Mouse (Mus musculus): ENCODE measurements around the gene Spef1.

The Spef1 gene

DNA sequence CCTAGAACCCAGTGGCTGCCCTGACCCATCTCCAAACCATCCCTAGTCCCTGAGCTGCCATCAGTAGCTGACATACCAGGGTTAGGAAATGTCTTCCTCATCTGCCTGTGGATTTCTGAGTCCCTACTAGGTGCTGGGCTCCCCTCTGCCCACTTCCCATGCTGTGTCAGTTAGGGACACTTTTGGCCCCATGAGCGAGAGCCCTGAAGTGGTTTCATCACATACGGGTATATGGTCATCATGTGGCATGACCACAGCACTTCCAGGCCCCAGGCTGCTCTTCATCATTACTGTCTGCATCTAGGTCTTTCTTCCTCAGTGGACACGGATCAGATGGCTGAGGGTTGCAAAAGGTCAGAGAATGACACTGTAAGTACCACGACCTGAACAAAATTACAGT, 19.7 kb upstream of the Spef1 start, which contains the start of gene Ap5s1:
Gene Ap5s1, plus strand, starts transcription at position 301 of the 400 bp plus-strand sequence.
- DNase-seq (ENCODE audit: low spot score) = no peak

DNA sequence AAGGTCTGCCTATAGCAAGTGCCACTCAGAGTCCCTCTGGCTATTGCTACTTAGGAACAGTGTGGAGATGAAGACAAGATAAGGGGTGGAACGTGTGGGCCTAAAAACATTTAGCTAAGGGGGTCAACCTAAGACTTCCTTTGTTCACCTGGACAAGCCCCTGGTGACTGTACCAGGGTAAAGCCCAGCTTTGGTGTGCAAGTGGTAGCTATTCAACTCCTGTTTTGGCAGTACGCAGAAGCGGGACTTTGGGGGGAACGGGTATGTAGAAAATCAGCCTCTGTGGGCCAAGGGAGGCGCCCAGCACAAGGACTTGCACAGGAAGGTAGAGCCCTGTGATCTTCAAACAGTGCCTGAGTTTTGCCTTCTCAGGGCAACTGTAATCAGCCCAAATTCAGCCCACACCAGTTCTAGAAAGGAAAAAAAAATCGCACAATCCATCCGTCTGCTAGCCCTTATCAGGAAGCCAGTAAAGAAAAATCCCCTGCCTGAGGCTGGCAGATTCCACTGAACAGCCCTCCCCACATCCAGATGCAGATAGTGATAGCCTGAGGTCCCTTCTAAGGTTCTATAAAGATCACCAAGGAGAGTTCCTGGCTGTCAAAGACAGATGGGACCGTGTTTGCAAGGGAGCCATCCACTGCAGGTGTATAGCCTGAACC, 18.6 kb upstream of the Spef1 start:
- no peak for DNase-seq (ENCODE audit: low spot score)

DNA sequence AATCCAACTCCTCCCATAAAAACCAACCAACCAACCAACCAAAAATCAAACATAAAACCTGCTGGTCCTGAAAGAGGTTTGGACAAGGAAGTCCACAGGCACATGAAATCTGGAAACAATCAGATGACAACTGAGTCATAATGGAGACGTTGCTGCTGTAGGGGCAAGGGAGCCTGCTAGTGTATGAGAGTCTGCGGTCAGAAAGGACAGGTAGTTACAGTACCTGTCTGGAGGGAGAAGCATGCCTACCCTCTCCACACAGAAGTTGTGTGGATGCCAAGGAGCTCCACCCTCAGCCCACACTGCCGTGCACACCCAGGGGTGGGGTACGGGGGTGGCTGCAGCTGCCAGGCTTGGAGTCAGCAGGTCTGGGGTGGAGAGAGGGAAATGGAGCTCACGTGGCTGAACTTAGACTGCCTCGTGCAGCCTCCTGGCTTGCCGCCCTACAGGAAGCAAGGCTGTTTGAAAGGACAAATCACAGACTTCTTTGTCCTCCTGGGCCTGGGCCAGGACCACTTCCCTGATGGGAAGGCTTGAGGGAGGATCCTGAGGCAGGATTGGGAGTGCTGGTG, 17.4 kb upstream of the Spef1 start:
- DNase-seq (ENCODE audit: low spot score) = peak; percentile 90

DNA sequence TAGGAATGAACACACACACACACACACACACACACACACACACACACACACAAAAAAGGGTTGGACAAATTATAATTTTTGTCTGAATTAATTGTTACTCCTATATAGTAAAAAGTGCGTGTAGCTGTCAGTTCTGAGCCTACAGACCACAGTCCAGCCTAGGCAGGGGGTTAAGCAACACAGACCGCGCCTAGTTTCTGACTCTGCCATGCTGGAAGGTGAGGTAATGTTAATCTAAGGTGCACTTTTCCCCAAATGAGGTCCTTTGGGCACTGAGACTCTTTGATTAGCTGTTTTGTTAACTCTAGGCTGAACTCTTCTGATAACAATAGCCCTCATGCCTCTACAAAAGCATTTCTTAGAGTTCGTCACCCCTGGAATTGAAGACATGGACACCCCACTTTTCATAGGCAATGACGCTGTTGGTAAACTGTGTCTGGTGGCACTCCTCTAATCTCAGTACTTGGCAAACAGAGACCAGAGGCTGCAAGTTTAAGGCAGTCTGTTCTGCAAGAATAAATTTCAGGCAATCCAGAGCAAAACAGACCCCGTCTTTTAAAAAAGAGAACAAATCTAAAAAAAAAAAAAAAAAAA, 16.8 kb upstream of the Spef1 start:
- no peak for DNase-seq (ENCODE audit: low spot score)

DNA sequence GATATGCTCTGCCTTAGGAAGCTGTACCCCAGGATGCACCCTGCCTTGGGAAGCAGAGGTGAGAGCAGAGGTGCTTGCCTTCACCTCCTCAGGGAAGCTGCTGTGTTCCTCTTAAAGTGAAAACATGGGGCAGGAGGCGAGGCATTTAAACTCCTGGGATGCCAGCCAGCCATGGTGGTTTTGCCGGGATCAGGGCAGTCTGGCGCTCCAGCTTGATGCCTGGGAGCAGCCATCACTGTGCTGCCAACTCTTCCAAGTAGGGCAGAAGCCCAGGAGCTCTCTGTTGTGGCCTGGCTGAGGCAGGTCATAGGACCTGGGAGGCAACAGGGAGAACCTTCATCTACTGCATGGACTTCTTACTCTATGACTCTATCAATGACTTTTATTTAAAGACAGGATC, 14.2 kb upstream of the Spef1 start:
- DNase-seq (ENCODE audit: low spot score) = no peak

DNA sequence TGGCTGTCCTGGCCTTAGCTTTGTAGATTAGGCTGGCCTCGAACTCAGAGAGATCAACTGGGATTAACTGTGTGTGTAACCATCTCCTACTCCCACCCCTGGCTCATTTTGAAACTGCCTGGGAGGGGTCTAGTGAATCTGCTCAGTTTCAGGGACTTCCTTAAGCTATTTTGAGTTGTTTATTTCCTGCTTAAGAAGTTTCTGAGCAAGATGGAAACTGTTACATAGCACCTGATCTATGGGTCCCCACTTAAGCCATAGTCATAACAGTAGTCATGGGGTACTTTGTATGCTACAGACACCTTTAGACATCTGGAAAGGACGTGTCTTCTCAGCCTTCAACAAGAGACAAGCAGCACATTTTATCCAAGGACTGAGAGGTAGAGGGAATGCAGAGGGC, 13.6 kb upstream of the Spef1 start:
- no peak for DNase-seq (ENCODE audit: low spot score)

DNA sequence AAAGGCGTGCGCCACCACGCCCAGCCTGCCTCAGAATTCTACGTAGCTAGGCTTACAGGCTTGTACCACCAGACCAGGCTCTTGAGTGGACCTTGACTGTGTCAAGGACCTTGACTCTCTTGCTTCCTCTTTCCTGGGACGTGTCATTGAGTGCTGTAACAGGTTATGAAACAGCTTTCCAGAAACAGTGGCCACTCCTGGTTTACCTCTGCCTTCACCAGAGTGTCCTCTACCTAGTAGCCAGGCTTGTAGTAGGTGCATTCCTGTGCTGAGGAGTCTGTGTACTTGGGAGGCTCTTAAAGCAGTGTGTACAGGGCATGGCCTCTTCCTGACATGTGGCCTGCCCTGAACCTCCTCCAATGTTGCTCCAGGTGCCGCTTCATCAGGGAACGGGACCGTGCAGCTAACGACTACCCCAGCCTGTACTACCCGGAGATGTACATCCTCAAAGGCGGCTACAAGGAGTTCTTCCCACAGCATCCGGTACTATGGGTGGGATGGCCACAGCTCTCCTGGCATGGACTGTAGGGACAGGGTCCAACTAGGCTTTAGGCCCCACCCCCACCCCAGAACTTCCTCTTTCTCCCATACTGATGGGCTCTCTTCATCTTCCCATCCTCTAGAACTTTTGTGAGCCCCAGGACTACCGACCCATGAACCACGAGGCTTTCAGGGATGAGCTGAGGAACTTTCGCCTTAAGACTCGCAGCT, 9.7 kb upstream of the Spef1 start:
- no peak for DNase-seq (ENCODE audit: low spot score)

DNA sequence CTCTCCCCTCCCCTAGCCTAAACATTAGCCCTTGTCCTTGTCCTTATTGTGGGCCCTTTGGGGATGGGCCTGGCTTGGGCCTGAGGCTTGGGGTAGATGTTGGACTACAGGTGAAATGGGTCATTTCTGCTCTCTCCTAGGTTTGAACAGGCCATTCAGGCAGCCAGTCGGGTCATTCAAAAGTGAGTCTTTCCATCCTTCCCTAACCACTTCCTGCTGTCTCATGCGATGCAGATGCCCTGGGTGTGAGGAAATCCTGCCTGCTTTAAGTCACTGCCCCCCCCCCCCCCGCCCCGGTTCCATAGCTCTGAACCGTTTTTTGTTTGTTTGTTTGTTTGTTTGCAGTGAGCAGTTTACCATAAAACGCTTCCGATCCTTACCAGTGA, 3.9 kb upstream of the Spef1 start:
- no peak for DNase-seq (ENCODE audit: low spot score)

DNA sequence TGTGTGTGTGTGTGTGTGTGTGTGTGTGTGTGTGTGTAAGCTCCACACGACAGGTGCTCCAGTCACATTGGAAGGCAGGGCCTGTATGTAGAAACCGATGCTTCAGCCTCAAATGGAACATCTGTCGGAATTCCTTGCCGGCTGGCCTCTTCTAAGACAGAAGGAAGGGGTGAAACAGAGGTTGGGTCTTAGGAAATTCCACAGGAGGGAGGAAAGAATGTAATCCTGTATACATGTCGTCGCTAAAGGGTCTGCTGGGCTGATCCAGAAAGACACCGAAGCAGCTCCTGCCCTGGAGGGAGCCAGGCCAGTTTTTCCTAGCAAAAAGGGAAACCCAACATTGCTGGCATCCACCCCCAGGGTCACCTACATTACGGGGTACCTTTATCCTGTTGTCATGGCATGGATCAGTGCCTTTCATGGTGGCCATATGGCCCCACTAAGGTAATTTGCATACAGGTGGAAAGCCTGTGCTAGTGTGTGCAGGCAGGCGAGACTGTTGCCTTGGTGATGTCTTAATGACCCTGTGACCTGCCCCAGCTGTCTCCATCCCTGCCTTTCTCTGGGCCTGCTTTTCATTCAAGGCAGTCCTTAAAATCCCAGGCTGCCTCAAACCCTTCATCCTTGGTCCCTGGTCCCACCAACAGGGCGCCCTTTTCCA, 3.4 kb upstream of the Spef1 start:
- no peak for DNase-seq (ENCODE audit: low spot score)

DNA sequence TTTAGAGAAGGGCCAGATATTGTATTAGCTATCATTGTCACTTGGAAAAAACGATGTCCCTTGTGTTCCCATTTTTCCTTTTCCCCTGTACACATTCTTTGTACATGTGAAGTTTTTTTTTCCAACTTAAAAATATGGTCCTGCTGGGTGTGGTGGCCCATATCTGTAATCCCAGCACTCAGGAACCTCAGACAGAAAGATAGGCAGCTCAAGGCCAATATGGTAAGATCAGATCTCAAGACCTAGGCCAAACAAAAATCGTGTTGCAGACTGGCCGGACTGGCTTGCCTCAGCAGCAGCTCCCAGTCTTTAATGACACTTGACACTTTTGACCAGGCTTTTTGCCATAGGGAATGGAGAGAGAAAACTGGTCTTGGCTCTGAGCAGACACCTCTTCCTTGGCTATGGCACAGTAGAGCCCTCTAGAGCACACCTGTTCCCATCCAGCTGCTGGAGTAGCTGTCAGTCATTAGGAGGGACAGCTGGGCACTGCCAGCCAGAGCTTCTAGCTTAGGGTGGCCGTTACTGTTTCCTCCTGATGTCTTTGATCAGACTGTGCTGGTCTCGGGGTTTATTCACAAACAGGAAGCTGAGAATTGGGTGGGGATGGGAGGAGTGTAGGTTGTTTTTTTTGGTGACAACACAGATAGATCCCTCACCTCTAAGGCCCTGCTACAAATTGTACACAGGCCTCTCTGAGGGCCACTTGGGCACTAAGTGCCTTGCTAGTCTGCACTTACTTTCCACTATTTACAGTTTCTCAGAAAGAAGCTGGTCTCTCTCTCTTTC, 2.6 kb upstream of the Spef1 start:
- DNase-seq (ENCODE audit: low spot score) = no peak

DNA sequence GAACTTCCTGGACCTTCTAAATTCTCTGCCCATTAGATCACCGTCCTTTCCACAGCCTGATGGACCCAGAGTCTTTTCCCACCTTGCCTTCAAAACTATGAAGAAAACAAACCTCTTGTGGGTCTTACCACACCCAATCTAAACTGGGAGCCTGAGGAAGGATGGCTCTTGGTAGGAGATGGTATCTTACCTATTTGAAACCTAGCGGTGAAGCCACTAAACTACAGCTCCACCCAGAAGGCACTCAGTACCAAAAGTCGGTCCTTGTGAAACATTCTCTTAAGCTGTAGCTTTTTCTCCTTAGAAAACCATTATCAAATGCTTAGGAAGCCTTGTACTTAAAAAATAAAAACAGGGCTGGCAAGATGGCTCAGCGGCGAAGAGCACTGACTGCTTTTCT, 1.2 kb upstream of the Spef1 start:
- DNase-seq (ENCODE audit: low spot score) = no peak

DNA sequence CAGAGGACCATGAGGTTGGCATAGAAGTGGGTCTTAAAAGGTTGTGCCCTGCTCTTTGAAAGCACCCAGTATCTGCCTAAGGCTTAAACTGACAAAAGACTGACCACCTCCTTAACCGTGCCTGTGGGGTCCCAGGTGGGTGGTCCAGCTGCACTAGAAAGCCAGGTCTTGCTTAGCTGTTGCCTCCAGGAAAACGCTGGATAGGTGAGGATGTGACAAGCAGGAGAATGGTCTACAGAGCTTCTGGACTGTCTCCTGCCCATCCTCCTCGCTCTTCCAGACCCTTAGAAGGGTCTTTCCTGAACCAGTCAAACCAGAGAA, 480 bp upstream of the Spef1 start:
- no peak for DNase-seq (ENCODE audit: low spot score)

DNA sequence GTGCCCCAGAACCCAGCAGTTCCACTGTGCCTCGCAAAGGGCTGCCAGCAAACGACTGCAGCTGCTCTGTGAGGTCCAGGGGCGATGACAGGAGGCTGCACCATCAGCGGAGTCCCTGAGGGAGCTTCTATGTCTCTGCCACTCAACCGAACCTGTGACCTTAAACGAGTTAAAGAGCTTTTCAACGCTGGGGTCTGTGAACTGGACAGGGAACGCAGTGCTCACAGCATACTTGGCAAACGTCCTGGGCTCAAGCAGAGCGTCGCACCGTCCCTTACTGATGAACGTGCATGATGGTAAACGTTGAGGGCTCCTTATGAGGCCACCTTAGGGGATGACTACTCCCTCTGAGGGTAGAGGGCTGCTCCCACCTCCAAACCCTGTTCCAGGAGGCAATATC, 739 bp downstream of the Spef1 start:
- DNase-seq (ENCODE audit: low spot score) = no peak

DNA sequence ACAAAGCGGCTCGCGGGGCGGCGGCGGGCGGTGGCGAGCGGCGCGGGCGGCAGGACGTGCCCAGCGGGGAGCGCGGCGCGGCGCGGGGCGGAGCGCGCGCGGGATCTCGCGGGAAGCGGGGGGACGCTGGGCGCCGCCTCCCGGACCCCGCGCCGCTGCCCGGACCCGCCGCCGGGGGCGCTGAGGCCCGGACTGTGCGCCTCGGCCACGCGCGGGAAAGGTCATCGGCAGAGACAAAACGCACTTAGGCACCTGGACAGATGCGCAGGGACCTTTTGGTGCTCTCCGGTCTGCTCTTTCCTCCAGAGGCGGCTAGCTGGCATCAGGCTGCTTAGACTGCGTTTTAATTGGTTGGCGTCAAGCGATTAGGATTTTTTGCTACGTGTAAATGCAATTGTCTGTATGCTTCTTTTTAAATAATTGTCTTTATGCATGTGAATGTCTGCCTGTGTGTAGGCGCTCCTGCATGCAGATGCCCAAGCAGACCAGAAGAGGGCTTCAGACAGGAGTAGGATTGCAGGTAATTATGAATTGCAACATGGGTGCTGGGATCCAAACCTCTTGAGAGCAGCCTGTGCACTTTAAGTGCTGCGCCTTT, 7.0 kb downstream of the Spef1 start, which contains the start of gene Cenpb:
Gene Cenpb, minus strand, starts transcription at position 78 of the 598 bp plus-strand sequence.
- peak; percentile 83 for DNase-seq (ENCODE audit: low spot score)

DNA sequence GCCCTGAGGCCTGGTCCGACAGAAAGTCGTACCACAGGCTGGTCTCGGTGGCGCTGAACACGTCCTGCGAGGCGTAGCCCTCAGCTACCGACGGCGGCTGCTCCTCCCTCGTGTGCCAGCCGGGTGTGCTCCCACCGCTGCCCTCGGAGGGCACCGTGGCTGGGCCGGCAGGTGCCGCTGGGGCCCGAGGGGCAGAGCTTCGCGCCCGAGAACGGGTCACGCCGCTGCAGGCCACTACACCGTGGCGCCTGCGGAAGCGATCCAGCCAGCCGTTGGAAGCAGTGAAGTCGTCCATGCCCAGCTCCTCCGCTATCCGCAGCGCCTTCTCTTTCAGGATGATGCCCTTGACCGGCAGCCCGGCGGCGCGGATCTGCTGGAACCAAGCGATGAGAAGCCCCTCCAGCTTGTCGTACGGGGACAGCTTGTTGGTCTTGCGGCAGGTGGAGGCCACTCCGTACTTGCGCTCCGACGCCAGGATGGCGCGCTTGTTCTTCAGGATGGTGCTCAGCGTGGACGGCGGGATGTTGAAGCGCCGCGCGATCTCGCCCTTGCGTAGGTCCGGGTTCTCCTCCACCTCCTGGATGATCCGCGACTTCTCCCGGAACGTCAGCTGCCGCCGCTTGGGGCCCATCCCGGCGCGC, 7.7 kb downstream of the Spef1 start:
- peak; percentile 66 for DNase-seq (ENCODE audit: low spot score)

DNA sequence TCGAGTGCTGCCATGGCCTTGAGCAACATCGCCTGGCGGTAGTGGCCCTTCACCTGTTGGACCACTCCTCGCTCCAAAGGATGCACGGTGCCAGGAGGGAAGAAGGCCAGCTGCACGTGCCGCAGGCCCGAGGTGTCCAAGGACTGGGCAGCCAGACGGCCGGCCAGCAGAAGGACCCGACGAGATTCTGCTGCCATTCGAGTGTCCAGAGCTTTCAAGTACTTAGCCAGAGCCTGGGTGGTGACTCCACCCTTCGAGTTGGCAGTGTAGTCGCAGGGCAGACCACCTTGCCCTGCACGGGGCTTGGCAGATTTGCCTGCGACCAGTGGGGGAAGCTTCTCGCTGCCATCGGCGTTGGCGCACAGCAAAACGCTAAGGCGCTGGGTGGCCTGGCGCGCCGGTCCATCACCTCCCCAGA, 8.2 kb downstream of the Spef1 start:
- no peak for DNase-seq (ENCODE audit: low spot score)

DNA sequence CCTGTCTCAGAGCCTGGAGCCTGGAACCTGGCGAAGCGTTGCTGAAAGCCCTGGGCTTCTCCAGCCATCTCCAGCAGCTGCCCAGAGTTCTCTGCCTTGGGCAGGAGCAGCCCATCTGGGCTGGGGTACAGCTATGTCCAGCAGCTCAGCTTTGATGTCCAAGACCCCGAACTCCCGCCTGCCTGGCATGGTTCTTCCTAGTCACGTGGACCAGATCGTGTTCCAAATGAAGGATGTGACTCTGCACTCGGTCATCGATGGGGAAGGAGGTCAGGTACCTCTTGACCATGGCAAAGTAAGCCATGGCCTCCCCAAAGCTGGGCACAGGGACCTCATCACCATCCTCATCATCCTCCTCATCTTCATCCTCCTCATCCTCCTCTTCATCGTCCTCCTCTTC, 9.2 kb downstream of the Spef1 start:
- no peak for DNase-seq (ENCODE audit: low spot score)

DNA sequence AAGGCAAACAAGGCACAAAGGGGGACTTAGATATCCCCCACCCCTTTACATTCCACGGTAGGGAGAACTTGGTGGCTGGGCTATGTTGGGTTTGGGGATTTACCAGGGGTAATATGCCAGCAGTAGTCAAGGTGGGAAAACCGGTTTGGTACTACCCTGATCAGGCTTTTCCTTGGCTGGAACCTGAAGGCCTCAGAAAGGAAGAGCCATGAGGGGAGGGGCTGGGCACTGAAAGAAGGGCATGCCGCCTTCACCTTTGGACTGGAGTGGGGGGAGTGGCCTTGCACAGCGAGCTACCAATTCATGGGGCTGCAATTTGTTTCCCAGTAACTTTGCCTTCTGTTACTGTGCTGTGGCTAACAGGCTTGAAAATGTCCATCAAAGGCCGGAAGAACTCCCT, 10.6 kb downstream of the Spef1 start:
- no peak for DNase-seq (ENCODE audit: low spot score)

DNA sequence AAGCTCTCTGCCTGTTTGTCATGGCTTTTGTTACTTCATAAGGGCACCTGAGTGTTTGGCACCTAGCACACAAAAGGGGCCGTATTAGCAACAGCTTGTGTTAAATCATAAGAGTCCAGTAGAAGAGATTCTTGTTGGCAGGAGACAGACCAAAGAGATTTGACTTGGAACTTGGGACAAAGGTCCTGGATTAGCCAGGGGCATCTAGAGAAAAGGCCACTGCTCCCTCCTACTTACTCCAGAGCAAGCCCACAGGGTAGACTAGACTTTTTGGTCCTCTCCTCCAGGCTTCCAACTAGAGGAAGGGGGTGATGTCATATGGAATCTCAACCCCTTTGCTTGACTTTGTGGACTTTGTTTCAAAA, 11.2 kb downstream of the Spef1 start:
- no peak for DNase-seq (ENCODE audit: low spot score)

DNA sequence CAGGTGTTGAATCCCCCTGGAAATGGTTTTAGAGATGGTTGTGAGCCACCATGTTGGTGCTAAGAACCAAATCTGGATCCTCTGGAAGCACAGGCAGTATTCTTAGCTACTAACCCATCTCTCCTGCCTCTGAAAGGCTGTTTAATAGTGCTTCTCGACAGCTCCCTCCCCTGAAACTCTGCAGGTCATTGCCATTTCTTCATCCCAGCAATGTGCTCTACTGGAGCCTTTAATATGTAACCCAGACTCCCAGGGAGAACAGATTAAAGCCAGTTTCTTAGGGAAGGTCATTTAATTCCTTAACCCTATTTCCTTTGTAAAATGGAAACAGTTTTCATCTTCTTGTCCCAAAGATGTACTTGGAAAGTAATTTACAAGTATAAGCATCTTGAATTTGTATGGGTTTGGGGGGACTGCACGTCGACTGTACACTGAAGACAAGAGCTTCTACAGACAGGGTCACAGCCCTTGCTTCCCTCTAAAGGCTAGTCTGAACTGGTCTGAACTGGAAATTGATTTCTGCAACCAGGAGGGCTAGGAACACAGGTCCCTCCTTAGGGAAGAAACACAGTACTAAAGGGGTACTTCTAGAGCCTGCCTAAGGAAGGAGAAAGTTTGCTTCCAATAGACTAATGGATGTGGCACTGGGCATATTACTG, 11.7 kb downstream of the Spef1 start:
- no peak for DNase-seq (ENCODE audit: low spot score)

DNA sequence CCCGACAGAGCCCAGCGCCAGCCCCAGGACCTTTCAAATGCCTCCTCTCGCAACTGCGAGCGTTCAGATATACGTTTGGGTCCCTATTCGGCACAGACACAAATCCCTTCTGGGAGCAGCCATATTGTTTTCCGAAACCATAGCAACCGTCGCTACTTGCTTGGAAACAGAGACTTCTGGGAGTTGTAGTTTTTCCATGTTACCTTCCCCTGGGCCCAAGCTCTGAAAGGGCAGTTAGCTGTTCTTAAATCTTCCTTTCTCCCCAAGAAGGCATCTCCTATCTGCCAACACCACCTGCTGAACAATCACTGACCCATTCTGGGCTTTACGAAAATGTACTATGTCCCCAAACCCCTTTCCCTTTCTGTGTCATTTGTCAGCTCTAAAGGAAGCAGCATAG, 12.4 kb downstream of the Spef1 start:
- peak; percentile 74 for DNase-seq (ENCODE audit: low spot score)
